Comparison of ENCODE assay signal across 9 mouse cellular contexts in the genomic region with DNA sequence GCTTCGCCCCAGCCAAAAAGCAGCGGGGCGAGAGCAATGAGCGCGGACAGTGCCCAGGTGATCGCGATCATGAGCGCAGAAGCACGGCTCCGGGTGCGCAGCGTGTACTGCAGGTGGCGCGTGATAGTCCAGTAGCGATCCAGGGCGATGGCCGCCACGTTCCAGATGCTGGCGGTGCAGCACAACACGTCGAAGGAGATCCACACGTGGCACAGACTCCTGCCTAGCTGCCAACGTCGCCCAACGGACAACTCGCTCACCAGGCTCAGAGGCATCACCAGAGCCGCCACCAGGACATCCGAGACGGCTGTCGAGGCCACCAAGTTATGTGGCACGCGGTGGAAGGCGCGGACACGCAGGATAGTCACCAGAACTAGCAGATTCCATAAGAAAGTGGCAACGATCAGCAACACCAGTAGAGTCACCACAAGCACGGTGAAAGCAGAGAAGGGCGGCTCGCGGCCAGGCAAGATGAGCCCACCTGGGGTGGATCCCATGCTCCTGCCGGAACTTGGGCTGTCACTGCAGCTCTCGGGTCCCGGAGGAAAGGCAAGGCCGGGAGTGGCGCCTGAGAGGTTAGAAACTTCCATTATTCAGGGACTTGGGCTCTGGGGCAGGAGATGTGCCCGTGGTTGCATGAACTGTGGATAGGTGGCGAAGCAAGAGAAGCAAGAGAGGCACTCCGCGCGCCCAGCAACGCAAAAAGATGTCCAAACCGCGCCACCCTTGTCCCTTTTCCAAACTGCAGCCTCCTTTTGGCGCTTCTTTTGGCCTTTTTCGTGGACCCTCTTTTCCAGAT. TPM values are rescaled to one million over a fixed set of nuclear protein-coding genes. Genes with fewer than 3 reads are reported as not detected.
DNase-seq lines count a peak whose midpoint lies in the region; ATAC-seq and TF ChIP-seq lines count a peak whose summit lies in the region.
"Had no signal": no experiment of that assay in that cellular context is flagged by ENCODE, and none has a peak within 500 bp of the region (broad histone marks: within the 10 kb centered on the region; RNA-seq: fewer than 3 reads in every experiment).

No protein-coding gene starts in this region.

- no peak overlapping the region for H3K9ac ChIP-seq in limb, embryonic 12.5 days (replicated peaks)

- H3K4me1 ChIP-seq in limb, embryonic 12.5 days (replicated peaks), result peaks cover 10% of the 10 kb centered on the region
- peaks cover 14% of the 10 kb centered on the region for H3K4me1 ChIP-seq in olfactory bulb, adult 2 months (ENCODE audit: control insufficient read depth, insufficient read depth, low read length)

- peak; percentile 12 to 27 for DNase-seq in cerebellum, postnatal 25 days
- DNase-seq in cerebellum, adult 9-11 months, result no peak
- DNase-seq in right cerebral cortex, adult 2 months (ENCODE audit: low spot score in 2 of 2), result peak; percentile 22 to 31
- DNase-seq in right cerebral cortex, postnatal 10 days (ENCODE audit: low spot score in 2 of 2), result no peak

- H3K9me3 ChIP-seq in limb, embryonic 12.5 days, result no peaks in the 10 kb centered on the region

- no peak for TF ChIP-seq CTCF in olfactory bulb, adult 2 months (IDR thresholded peaks at IDR 0.05; ENCODE audit: insufficient read depth, low read depth, low read length)

- peaks cover 37% of the 10 kb centered on the region for H3K27me3 ChIP-seq in limb, embryonic 12.5 days

- TF ChIP-seq POLR2A in olfactory bulb, adult 2 months (IDR thresholded peaks at IDR 0.05; ENCODE audit: insufficient read depth, low read depth, low read length), result no peak

- H3K4me2 ChIP-seq in limb, embryonic 12.5 days, result peak overlapping the region; percentile 79

- ATAC-seq in limb, embryonic 12.5 days (ENCODE audit: insufficient number of reproducible peaks, insufficient read depth, low FRiP score, low TSS enrichment, low read depth), result peak; percentile 12; the same call in 1 of the 2 replicates
- no peak for ATAC-seq in erythroid progenitor cell, adult 5-6 weeks (replicated peaks; ENCODE audit: low FRiP score, poor library complexity, severe bottlenecking)
- ATAC-seq in cerebellum, adult (ENCODE audit: insufficient number of reproducible peaks, low FRiP score, low TSS enrichment), result no peak

- peak overlapping the region; percentile 40 for H3K4me3 ChIP-seq in limb, embryonic 12.5 days (replicated peaks)
- peak overlapping the region; percentile 37 for H3K4me3 ChIP-seq in olfactory bulb, adult 2 months (ENCODE audit: insufficient read depth, low read depth, low read length)
- H3K4me3 ChIP-seq: erythroblast, embryonic 14.5 days had no signal

- no peak overlapping the region for H3K27ac ChIP-seq in limb, embryonic 12.5 days
- H3K27ac ChIP-seq in olfactory bulb, adult 2 months (ENCODE audit: insufficient read depth, low read depth, low read length), result no peak overlapping the region

- 12% methylated on average over 55 of the region's 55 CpGs for WGBS in limb, embryonic 12.5 days
- 5% methylated on average over 55 of the region's 55 CpGs for WGBS in olfactory bulb, adult 2 months

- H3K36me3 ChIP-seq in limb, embryonic 12.5 days, result no peaks in the 10 kb centered on the region

RNA-seq across cellular contexts. Expression of gene Htr5b, which starts 0.5 kb away (rescaled TPM):
- polyA plus RNA-seq in limb, embryonic 12.5 days (2016; fragmentation: Nextera tagmentation; extraction: Ambion mirVana), result 0.89 and 0.95 TPM in 2 replicates
- polyA plus RNA-seq in olfactory bulb, adult 2 months (2012; ENCODE audit: insufficient read depth, insufficient read length, low replicate concordance, missing spikeins), result not detected in 2 replicates
- not detected in 2 replicates for total RNA-seq in erythroid progenitor cell, adult 5-6 weeks (2015; ENCODE audit: low replicate concordance)
- not detected in 2 replicates for total RNA-seq in erythroid progenitor cell, adult 5-6 weeks (2017; ENCODE audit: low replicate concordance)
- polyA plus RNA-seq: erythroblast, embryonic 14.5 days had no signal

RNA-seq across cellular contexts. Expression of gene Ddx18, which starts 40.0 kb away (rescaled TPM):
- polyA plus RNA-seq in limb, embryonic 12.5 days (2016; fragmentation: Nextera tagmentation; extraction: Ambion mirVana), result 71.6 and 87.3 TPM in 2 replicates
- not detected in 2 replicates for polyA plus RNA-seq in olfactory bulb, adult 2 months (2012; ENCODE audit: insufficient read depth, insufficient read length, low replicate concordance, missing spikeins)
- 35.0 and 43.6 TPM in 2 replicates for total RNA-seq in erythroid progenitor cell, adult 5-6 weeks (2015; ENCODE audit: low replicate concordance)
- total RNA-seq in erythroid progenitor cell, adult 5-6 weeks (2017; ENCODE audit: low replicate concordance), result 7.3 and 13.7 TPM in 2 replicates

Comparison
In these comparisons a context has a peak if more than half of its experiments do, and no peak if none do; other contexts are left out.
1. DNase-seq: peak in cerebellum, postnatal 25 days (2 of 2) and right cerebral cortex, adult 2 months (2 of 2); none in cerebellum, adult 9-11 months (single experiment) and right cerebral cortex, postnatal 10 days (0 of 2).
2. RNA of gene Ddx18, which starts 40.0 kb away (polyA plus RNA-seq): 71.6 to 87.3 TPM in limb, embryonic 12.5 days; not detected in olfactory bulb, adult 2 months; every median in the first group is over 10 times any median in the second.